Mouse (Mus musculus) CH12.LX (cell line): ENCODE measurements around the gene Prkx. TPM values are rescaled to one million over a fixed set of nuclear protein-coding genes. Genes with fewer than 3 reads are reported as not detected.
A peak's percentile ranks its signal among the peaks of the same experiment; 100 is the strongest.

Experiments used
- DNase-seq: peaks from one replicate; pipeline ENCODE4 v3.0.0-alpha.2; 2013; ENCODE audit errors: extremely low read depth
- H3K27ac ChIP-seq: 2 replicates; pipeline ENCODE4 v1.5.1; 2012; ENCODE audit warnings: low read depth, mild to moderate bottlenecking, control low read depth, moderate library complexity; ENCODE audit not compliant: insufficient read depth
- H3K27me3 ChIP-seq: replicated peaks from 2 replicates; pipeline ENCODE3; 2012; ENCODE audit warnings: inconsistent platforms
- H3K36me3 ChIP-seq, 2 experiments: replicated peaks in 1 of 2; 2 replicates each; pipeline versions ENCODE3 to v1.6.1; 2012; ENCODE audit warnings: inconsistent platforms in 1 of 2, low read length in 1 of 2, mild to moderate bottlenecking in 1 of 2, mixed read lengths in 1 of 2, moderate library complexity in 1 of 2; ENCODE audit not compliant: control insufficient read depth in 1 of 2, insufficient read depth in 1 of 2
- H3K4me1 ChIP-seq, 2 experiments: 2 replicates each; pipeline ENCODE4 v1.6.1; 2012; ENCODE audit warnings: inconsistent platforms in 1 of 2, moderate library complexity in 1 of 2; ENCODE audit not compliant: insufficient read depth in 2 of 2, control insufficient read depth in 1 of 2
- H3K4me2 ChIP-seq: 2 replicates; pipeline ENCODE4 v1.6.1; 2012; ENCODE audit warnings: low read depth, mild to moderate bottlenecking, control low read depth; ENCODE audit not compliant: poor library complexity, insufficient read depth, severe bottlenecking
- H3K4me3 ChIP-seq, 3 experiments: fragments of 150-350 bp in 1 of 3; sonication (generic) in 1 of 3; replicated peaks in 1 of 3; 2 replicates each; pipeline versions ENCODE3 to v1.5.1; 2011 to 2012; ENCODE audit warnings: low read depth in 2 of 3, low read length in 2 of 3, mild to moderate bottlenecking in 2 of 3, moderate library complexity in 2 of 3, control low read depth in 1 of 3, improper control_type of control experiment in 1 of 3, inconsistent platforms in 1 of 3, mixed read lengths in 1 of 3; ENCODE audit not compliant: poor library complexity in 1 of 3
- H3K79me2 ChIP-seq: replicated peaks from 2 replicates; pipeline ENCODE4 v1.6.1; 2012; ENCODE audit warnings: mild to moderate bottlenecking, moderate library complexity; ENCODE audit not compliant: control insufficient read depth, poor library complexity, insufficient read depth, severe bottlenecking; ENCODE audit errors: extremely low read depth
- H3K9ac ChIP-seq: 2 replicates; pipeline ENCODE4 v1.6.1; 2012; ENCODE audit warnings: low read depth, mild to moderate bottlenecking, control low read depth, moderate library complexity; ENCODE audit not compliant: insufficient read depth
- H3K9me3 ChIP-seq: replicated peaks from 2 replicates; pipeline ENCODE3; 2012; ENCODE audit warnings: low read length, inconsistent platforms, mixed read lengths
- E2F4 ChIP-seq: IDR thresholded peaks from 2 replicates; pipeline ENCODE4 v1.6.1; 2011; ENCODE audit warnings: low read depth, low read length, improper control_type of control experiment; ENCODE audit not compliant: insufficient replicate concordance
- EP300 ChIP-seq: IDR thresholded peaks from 2 replicates; pipeline ENCODE4 v1.6.1; 2011; ENCODE audit warnings: low read length, improper control_type of control experiment
- ETS1 ChIP-seq: conservative IDR thresholded peaks from 2 replicates; pipeline ENCODE4 v1.6.1; 2012; ENCODE audit warnings: low read depth, mild to moderate bottlenecking, inconsistent platforms, low read length, improper control_type of control experiment, moderate library complexity
- GABPA ChIP-seq: IDR thresholded peaks from 2 replicates; pipeline ENCODE4 v1.6.1; 2012; ENCODE audit warnings: low read depth, low read length, improper control_type of control experiment, inconsistent platforms; ENCODE audit not compliant: insufficient replicate concordance
- HCFC1 ChIP-seq: IDR thresholded peaks from 2 replicates; pipeline ENCODE4 v1.6.1; 2012; ENCODE audit warnings: low read depth, mild to moderate bottlenecking, inconsistent platforms, low read length, improper control_type of control experiment
- IRF4 ChIP-seq: IDR thresholded peaks from 2 replicates; pipeline ENCODE4 v1.6.1; 2014; ENCODE audit warnings: low read depth, mild to moderate bottlenecking, inconsistent platforms, low read length, improper control_type of control experiment
- JUND ChIP-seq: conservative IDR thresholded peaks from 2 replicates; pipeline ENCODE4 v1.6.1; 2011; ENCODE audit warnings: low read depth, low read length, improper control_type of control experiment
- MEF2A ChIP-seq: IDR thresholded peaks from 2 replicates; pipeline ENCODE4 v1.6.1; 2014; ENCODE audit warnings: low read depth, mild to moderate bottlenecking, inconsistent platforms, low read length, improper control_type of control experiment, borderline replicate concordance
- MXI1 ChIP-seq: IDR thresholded peaks from 2 replicates; pipeline ENCODE4 v1.6.1; 2011; ENCODE audit warnings: mild to moderate bottlenecking, low read depth, low read length, improper control_type of control experiment
- NRF1 ChIP-seq: IDR thresholded peaks from 2 replicates; pipeline ENCODE4 v1.6.1; 2014; ENCODE audit warnings: low read depth, mild to moderate bottlenecking, inconsistent platforms, low read length, improper control_type of control experiment, moderate library complexity
- SIN3A ChIP-seq: IDR thresholded peaks from 2 replicates; pipeline ENCODE4 v1.6.1; 2012; ENCODE audit warnings: low read length, improper control_type of control experiment, inconsistent platforms
- TBP ChIP-seq: conservative IDR thresholded peaks from 2 replicates; pipeline ENCODE4 v1.6.1; 2011; ENCODE audit warnings: low read depth, low read length, improper control_type of control experiment
- TCF12 ChIP-seq: IDR thresholded peaks from 2 replicates; pipeline ENCODE4 v1.6.1; 2014; ENCODE audit warnings: low read depth, mild to moderate bottlenecking, inconsistent platforms, low read length, improper control_type of control experiment
- UBTF ChIP-seq: IDR thresholded peaks from 2 replicates; pipeline ENCODE4 v1.6.1; 2012; ENCODE audit warnings: low read depth, mild to moderate bottlenecking, inconsistent platforms, low read length, improper control_type of control experiment, moderate library complexity
- USF2 ChIP-seq: conservative IDR thresholded peaks from 2 replicates; pipeline ENCODE4 v1.6.1; 2011; ENCODE audit warnings: low read depth, low read length, improper control_type of control experiment
- ZC3H11A ChIP-seq: IDR thresholded peaks from 2 replicates; pipeline ENCODE4 v1.6.1; 2012; ENCODE audit warnings: low read depth, mild to moderate bottlenecking, inconsistent platforms, low read length, improper control_type of control experiment
- ZKSCAN1 ChIP-seq: IDR thresholded peaks from 2 replicates; pipeline ENCODE4 v1.6.1; 2012; ENCODE audit warnings: low read depth, inconsistent platforms, low read length, improper control_type of control experiment, borderline replicate concordance
- dilution Hi-C: fragments of 300-500 bp; cut with MboI; formaldehyde crosslinking; loops from 2 replicates; pipeline ENCODE4 v1.14.3; 2020; ENCODE audit warnings: low sequenced_read_pairs; ENCODE audit not compliant: extremely low pct_unique_long_range_greater_than_20kb, extremely low pct_ligation_motif_present
- in situ Hi-C: fragments of 300-500 bp; cut with MboI; formaldehyde crosslinking; loops from 3 replicates; pipeline ENCODE4 v1.14.3; 2019; ENCODE audit warnings: low sequenced_read_pairs, low pct_ligation_motif_present, low pct_unique_long_range_greater_than_20kb, mixed read lengths
- polyA plus RNA-seq: library from polyadenylated mRNA; unstranded; fragments of >175 nt; gene quantifications from 2 replicates; pipeline ENCODE4 v1.2.1, GENCODE M21; 2012; ENCODE audit warnings: low read depth; ENCODE audit not compliant: insufficient read length
- total RNA-seq, 2 experiments: library from RNA; depleted of rRNA; stranded (reverse); fragments of 300-350 nt in 1 of 2; fragments of >200 nt in 1 of 2; gene quantifications; 2 replicates each; pipeline ENCODE4 v1.2.3; 2012 to 2014

The Prkx gene
- total and polyA plus RNA-seq, 3 experiments: 10.4 to 15.2 (median 11.5) TPM

- peak overlapping the region; percentile 45; the same call in 1 of the 2 replicates for H3K4me2 ChIP-seq
- H3K9me3 ChIP-seq: no peaks in the 10 kb centered on the region
- H3K4me1 ChIP-seq: peaks cover 33 to 38% of the 10 kb centered on the region in 2 experiments
- dilution Hi-C loops: no loop called here
- in situ Hi-C loops: loop anchor here (10.0 kb wide), 1 partner anchor 50 kb away; no protein-coding TSS in a partner anchor
- peaks cover 0 to 8% of the 10 kb centered on the region in 2 experiments for H3K36me3 ChIP-seq
- H3K9ac ChIP-seq: peak overlapping the region; percentile 73
- TF ChIP-seq ETS1 (0 out of 2 replicates have a peak, but pooled peaks have one; percentile 23), IRF4 (peak; percentile 2; the same call in 1 of the 2 replicates), TCF12 (no peak; the same call in 1 of the 2 replicates), ZC3H11A (no peak), JUND (no peak), GABPA (no peak), MEF2A (no peak), ZKSCAN1 (no peak), E2F4 (no peak), TBP (no peak), UBTF (0 out of 2 replicates have a peak, but pooled peaks have one; percentile 32), USF2 (no peak), NRF1 (peak; percentile 72)
- H3K27ac ChIP-seq: peak overlapping the region; percentile 94
- no peak for DNase-seq
- peaks cover 33% of the 10 kb centered on the region for H3K79me2 ChIP-seq
- peak overlapping the region; percentile 58 to 81 (median 69) for H3K4me3 ChIP-seq
- no peaks in the 10 kb centered on the region for H3K27me3 ChIP-seq
Observed at GRCm38 (mm10) chrX:77794962-77795857, 868 bp downstream of the Prkx start.

- H3K9me3 ChIP-seq: no peaks in the 10 kb centered on the region
- no peak overlapping the region for H3K9ac ChIP-seq
- H3K4me3 ChIP-seq: no peak overlapping the region
- in situ Hi-C loops: no loop called here
- peaks cover 6 to 14% of the 10 kb centered on the region in 2 experiments; a peak in 2 of 4 replicates for H3K4me1 ChIP-seq
- H3K27ac ChIP-seq: no peak overlapping the region
- no peak overlapping the region for H3K4me2 ChIP-seq
- peaks cover 15 to 30% of the 10 kb centered on the region in 2 experiments for H3K36me3 ChIP-seq
- DNase-seq: no peak
- H3K27me3 ChIP-seq: no peaks in the 10 kb centered on the region
- no peak for TF ChIP-seq HCFC1
- TF ChIP-seq ETS1: no peak
- TF ChIP-seq MXI1: no peak
- TF ChIP-seq JUND: no peak
- TF ChIP-seq EP300: no peak
- TF ChIP-seq TCF12: no peak
- no peak for TF ChIP-seq SIN3A
- no peak for TF ChIP-seq NRF1
- TF ChIP-seq, all 38 proteins: peak for 0
- dilution Hi-C loops: no loop called here
- H3K79me2 ChIP-seq: peaks cover 31% of the 10 kb centered on the region
Observed at GRCm38 (mm10) chrX:77788675-77789074, 7.4 kb downstream of the Prkx start.
